Mouse (Mus musculus) adrenal gland, postnatal 14 days (tissue): ENCODE data around the gene Chst11. TPM values are rescaled to one million over a fixed set of nuclear protein-coding genes. Genes with fewer than 3 reads are reported as not detected.
A peak's percentile ranks its signal among the peaks of the same experiment; 100 is the strongest.
"Not testable (repeated sequence)": the region's sequence is repeated elsewhere in the genome, so short reads cannot be mapped to it uniquely, and the experiment has no call there.

Experiments
- DNase-seq: peaks from one replicate; pipeline ENCODE4 v3.0.0; 2021; ENCODE audit warnings: mixed read lengths
- total RNA-seq: library from RNA; stranded (reverse); gene quantifications from 2 replicates; pipeline ENCODE4 v1.2.3, GENCODE M21; 2021

Chst11 gene
- total RNA-seq, 1 experiment from 2014 or later = 31.8 TPM

DNA sequence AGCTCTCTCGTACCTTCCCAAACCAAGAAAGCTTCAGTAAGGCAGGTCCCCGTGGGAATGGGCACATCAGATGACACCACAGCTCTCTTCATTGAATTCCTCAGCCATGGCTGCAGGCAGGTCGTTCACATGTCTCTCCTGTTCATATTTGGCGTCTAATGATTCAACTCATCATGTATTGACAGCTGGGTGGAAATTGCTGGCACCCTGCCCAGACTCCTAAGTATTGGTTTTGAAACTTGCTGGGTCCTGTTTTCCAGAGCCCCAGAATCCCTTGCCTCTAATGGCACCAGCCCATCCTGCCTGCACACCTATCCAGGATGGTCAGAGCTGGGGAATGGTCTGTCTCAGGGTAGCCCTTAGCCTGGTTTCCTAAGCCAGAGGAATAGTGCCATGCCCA lies 127.0 kb downstream of the Chst11 start:
- DNase-seq = no peak

DNA sequence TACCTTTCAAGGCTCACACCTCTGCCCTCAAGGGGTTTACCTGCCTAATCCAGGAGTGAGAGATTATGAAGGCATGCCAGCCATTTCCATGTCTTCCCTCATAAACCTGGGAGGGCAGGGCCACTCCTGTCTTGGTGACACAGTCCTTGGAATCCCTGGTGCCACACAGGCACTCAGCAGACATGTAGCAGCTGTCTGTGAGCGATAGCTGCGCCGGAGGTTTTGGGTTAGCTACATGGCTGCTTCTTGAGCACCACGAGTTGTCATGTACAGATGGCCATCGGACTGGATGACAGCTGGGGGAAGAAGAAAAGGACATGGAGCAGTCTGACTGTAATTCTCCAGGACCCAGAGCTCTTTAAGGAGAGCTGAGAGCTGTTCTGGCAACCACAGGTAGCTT lies 129.3 kb downstream of the Chst11 start:
- no peak for DNase-seq

- peak; percentile 63 for DNase-seq
Measured at GRCm38 (mm10) chr10:83116889-83117288, 131.6 kb downstream of the Chst11 start.

GRCm38 (mm10) chr10:83117851-83118250 lies 132.6 kb downstream of the Chst11 start:
- DNase-seq = no peak

DNA sequence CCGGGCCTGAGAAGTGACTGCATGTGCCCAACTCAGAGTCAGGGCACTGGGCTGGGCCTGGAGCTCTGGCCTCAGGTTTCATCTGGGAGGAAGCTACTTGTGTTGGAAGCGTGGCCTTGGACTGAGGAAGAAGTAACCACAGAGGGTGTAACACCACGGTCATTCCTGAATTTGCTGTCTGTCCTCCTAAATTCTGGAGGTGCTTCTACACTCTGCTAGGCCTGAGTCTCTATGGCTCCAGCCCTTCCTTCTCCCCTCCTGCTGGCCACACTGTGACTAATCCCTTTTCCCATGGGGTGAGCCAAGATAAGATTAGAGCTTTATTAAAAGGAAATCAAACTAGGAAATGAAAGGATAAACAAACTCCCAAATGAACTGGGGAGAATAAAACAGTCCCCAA lies 133.3 kb downstream of the Chst11 start:
- no peak for DNase-seq

- no peak for DNase-seq
Measured at GRCm38 (mm10) chr10:83119016-83119415, 133.7 kb downstream of the Chst11 start.

GRCm38 (mm10) chr10:83119461-83119860 lies 134.2 kb downstream of the Chst11 start:
- not testable (repeated sequence) for DNase-seq

DNA sequence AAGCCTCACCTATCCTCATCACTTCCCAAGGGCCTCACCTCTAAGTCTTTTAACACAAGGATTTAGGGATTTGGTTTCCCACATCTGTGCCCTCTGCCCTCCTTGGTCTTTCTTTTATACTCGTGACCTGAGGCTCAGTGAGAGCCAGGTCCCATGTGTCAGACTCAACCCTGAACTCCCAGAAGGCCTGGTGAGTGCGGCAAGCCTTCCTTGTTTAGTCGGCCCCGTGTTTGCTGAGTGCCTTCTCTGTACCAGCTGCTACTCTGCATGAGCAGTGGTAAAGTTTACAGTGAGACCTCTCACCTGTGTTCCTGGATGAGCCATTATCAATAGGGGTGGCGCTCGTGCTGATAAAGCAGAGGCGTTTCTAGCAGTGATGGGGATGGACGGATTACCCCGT lies 134.6 kb downstream of the Chst11 start:
- peak; percentile 58 for DNase-seq

- DNase-seq = no peak
Measured at GRCm38 (mm10) chr10:83120938-83121337, 135.6 kb downstream of the Chst11 start.

- DNase-seq = no peak
Measured at GRCm38 (mm10) chr10:83124560-83124959, 139.3 kb downstream of the Chst11 start.

GRCm38 (mm10) chr10:83126447-83126846 lies 141.1 kb downstream of the Chst11 start:
- DNase-seq = no peak

DNA sequence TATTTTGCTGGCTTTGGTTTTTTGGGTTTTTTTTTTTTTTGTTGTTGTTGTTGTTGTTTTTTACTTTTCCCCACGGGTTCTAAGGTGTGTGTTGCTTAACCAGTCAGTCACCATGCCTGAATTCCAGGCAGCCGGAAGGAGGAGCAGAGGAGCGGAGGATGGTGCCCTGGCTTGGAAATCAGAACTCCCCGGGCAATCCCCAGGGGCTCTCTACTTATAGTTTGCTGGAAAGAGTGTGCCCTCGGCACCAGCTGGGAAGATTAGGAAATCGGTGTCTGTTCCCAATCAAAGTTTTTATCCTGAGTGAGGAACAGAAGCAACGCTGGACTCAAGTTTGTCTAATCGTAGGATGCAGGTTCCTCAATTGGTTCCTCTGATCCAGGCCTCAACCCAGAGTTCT lies 143.1 kb downstream of the Chst11 start:
- no peak for DNase-seq

DNA sequence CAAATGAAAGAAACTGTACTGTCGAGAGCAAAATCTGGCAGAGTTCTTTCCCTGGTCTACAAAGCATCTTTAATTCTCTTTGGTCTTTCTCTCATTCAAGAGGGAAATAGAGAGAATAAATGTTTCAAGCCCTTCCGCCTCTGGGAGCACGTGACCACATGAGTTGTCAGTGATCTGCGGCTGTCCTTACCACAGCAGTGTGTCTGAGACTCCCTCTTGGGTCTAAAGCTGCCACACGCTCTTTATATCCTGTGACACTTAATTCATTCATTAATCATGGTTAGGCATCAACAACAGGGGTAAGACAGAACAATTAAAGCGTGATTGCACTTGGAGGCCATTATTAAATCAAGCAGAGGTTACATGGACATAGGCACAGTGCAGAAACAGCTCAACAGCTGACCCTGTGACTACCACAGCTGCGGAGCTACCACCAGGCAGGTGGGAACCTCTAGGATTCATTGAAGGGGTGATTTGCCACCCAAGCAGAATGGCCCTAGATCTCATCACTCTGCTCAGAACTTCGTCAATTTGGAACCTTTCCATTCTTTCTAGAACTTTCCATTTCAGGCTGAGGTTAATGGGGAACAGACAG lies 144.4 kb downstream of the Chst11 start:
- no peak for DNase-seq

DNA sequence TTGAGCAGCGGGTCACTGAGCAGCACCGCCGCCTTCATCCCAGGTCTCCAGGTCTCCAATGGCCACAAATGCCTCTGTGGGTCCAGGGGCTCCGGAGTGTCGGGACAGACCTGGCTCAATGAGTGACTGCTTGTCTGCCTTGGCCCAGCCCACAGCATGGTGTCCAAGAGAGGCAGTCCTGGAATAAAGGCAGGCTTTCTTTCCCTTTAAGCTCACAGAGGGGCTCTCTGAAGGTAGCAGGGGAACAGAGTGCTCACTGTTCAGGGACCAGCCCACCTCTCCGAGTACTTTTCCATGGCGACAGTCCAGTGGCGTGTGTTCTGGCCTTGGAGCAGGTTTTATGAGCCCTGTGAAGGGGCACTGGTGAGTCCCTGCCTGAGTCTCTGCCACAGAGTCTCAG lies 145.3 kb downstream of the Chst11 start:
- peak; percentile 53 for DNase-seq

- DNase-seq = no peak
Measured at GRCm38 (mm10) chr10:83131884-83132283, 146.6 kb downstream of the Chst11 start.

DNA sequence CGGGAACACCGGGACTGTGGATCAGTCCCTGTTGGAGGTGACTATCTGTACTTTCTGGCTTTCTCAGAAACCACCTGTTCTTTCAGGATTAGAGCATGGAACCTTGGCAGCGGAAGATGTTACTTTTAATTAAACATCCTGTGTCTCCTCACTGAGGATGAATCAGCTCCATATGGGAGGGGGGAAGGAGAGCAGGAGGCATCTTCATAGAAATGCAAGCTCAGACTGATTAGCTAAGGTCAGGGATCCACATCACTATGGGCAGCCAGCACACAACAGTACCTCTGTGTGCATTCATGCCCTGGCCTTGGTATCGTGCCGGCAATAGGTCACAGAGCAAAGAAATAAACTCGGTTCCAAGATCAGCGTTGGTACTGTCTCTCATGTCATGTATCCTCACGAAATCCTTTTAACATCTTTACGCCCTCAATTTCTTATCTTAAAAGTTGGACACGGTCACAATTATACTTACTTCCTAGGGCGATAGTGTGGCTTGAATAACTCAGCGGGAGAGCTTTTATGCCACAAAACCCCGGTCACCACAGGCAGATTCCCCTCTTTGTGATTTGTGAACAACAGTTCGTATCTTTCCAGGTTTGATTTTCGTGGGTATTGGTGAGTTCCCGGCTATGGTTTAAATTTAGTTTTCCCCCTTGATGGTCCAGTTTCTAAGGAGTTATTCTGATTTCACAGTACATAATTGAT lies 148.7 kb downstream of the Chst11 start:
- DNase-seq = no peak

GRCm38 (mm10) chr10:83134896-83135295 lies 149.6 kb downstream of the Chst11 start:
- no peak for DNase-seq

DNA sequence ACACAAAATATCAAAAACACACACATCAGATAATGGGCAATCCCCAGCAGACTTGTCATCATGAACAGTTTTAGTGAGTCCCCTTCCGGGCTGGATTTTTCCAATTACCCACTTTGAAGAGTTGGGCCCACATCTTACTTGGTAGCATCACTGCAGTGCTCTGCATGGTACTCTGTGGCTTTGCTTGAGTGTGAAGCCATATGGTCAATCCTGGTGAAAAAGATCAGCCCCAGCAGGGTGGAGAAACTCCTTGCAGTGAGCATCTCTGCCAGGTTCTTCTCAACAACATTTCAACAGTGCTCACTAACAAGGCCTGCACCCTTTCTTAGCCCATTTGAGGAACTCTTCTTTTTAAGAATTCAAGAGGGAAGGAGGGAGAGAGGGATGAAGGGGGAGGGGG lies 150.7 kb downstream of the Chst11 start:
- DNase-seq = no peak

GRCm38 (mm10) chr10:83137103-83137502 lies 151.8 kb downstream of the Chst11 start:
- no peak for DNase-seq

- DNase-seq = no peak
Measured at GRCm38 (mm10) chr10:83139276-83139675, 154.0 kb downstream of the Chst11 start.

DNA sequence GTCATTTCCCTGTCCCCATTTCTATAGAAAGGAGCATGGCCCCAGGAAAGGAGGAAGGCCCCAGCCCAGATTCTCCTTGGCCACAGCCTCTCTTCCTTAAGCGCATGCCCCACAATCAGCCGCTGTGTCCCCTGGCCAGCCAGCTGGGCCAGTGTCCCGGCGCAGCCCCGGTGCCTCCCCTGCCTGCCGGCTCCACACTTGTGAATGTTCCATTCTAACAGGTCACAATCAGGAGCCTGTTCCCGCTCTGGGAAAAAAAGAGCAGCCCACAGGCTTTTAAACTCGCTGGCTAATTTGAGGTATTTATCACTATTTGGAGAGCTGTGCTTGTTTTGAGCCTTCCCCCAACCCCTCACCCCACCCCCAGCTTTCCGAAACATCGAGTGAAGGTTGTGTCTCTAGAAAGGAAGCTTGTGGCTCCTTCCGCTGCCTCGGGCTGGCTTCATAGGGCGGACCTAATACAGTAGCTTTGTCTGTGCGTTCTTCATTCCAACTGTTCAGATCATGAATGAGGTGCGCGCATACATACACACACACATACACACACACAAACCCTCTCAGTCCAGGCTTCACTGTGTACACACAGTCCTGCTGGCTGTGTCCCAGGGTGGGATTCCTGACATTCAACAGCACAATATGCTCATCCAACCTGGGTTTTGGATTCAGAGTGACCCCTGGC lies 155.1 kb downstream of the Chst11 start:
- DNase-seq = peak; percentile 25

- DNase-seq = no peak
Measured at GRCm38 (mm10) chr10:83141434-83141833, 156.1 kb downstream of the Chst11 start.

DNA sequence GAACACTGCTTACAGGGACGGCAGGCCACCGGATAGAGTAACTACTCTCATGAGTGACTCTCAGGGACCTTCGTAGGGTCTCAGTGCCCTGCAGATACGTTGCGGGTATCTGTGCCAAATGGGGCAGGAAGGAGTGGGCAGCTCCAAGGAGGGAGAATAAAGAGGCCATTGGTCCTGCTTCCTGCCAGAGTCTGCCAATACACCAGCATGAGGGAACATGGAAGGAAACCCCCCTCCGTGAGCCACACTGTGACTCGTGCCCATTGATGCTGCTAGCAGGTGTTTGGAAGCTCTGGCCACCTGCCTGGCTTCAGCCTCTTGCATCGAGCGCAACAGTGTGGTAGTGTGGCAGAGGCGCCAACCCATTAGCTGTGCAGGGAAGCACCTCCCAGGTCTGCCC lies 157.8 kb downstream of the Chst11 start:
- peak; percentile 17 for DNase-seq

DNA sequence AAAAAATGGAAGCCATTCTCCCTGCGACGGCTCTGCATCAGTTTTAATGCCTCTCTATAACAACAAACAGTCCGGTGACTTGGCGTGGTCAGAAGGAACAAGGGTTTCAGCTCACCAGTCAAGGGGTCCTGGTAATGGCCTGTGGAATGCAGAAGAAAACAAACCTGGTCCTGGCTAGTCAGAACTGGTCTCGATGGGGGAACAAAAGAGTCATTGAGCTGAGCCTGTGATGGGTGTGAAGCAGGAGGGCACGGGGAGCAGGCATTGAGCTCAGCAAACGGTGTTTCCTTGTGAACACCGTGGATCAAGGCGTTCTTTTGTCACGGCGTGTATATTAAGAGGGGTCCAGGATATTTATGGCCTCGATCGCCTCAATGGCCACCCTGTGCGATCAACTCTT lies 160.5 kb downstream of the Chst11 start:
- DNase-seq = no peak
